Mouse (Mus musculus) heart, postnatal 0 days (tissue): ENCODE measurements at regions not wholly inside any gene's neighbourhood (a gene's known extent, or its start where the extent isn't known, plus 50 kb on each side); places are given as distances from the start of the nearest gene placed in this dataset.

Experiments
- CTCF ChIP-seq: IDR thresholded peaks from 2 replicates; pipeline ENCODE4 v1.5.1; 2016; ENCODE audit warnings: antibody characterized with exemption, control low read depth, low read depth
- EP300 ChIP-seq: IDR thresholded peaks from 2 replicates; pipeline ENCODE4 v1.6.1; 2016; ENCODE audit warnings: antibody characterized with exemption, low read depth

- TF ChIP-seq EP300 (no peak), CTCF (no peak)
These were observed 718.0 kb downstream of the Rfpl4b start for GRCm38 (mm10) chr10:38103570-38103969.
